Mouse (Mus musculus): Measurements from ENCODE around the gene Micall2. TPM values are rescaled to one million over a fixed set of nuclear protein-coding genes. Genes with fewer than 3 reads are reported as not detected.

Micall2 gene
- total RNA-seq, 2 experiments from 2014 or later, result 10.5 to 11.2 TPM

DNA sequence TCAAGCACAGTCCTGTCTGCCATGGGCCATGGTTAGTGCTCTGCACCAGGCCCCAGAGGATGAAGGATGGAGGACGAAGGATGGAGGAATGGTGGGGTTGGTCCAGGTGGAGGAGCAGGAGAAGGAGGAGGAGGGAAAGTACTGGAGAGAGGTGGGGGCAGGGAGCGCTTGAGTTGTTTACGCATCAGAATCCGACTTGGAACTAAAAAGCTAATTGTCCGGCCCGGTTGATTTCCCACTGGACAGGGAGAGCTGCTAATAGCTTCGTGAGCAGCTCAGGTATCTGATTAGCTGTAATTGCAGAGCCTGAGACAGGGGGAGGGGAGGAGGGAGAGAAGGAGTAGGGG lies 53.5 kb downstream of the Micall2 start:
- no peak for DNase-seq

- no peak for DNase-seq
Measured at GRCm38 (mm10) chr5:139681832-139682630, 54.1 kb downstream of the Micall2 start.

GRCm38 (mm10) chr5:139675707-139675967 lies 60.5 kb downstream of the Micall2 start:
- DNase-seq, result no peak

- DNase-seq, result no peak
Measured at GRCm38 (mm10) chr5:139674940-139675706, 61.0 kb downstream of the Micall2 start.

DNA sequence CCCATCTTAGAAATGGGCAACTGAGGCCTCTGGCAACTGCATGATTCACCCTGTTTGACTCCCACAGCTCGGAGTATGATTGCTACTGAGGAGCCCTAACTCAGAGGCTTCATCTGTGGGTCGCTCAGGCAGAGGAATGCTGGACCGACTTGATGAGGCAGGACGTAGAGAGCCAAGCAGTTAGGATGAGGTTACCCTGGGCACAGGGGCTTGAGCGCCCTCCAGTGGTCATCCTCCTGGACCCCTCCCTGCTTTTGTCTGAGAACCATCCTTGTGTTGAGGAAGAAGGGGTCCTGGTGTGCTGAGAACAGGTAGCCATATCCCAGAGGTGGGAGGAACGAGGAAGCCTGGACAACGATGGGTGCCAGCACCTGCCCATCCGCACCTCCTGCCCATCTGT lies 66.8 kb downstream of the Micall2 start:
- peak; percentile 30 to 34 for DNase-seq

DNA sequence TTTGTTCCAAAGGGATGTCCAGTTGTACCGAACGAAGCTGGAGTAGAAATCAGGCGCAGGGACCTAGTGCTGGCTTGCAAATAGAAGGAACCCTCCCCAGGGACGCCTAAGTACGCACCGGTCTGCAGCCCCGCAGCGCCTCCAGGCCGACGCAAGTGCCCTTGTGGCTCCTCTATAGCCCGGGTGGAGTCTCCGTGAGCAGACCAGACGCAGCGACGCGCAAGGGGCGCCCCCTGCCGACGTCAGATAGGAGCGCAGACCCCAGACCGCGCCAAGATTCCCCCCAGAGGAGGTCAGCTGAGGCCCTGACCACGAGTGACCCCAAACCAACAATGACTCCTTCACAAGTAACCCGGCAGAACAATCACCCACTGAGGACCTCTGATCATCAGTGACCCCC lies 67.6 kb downstream of the Micall2 start:
- DNase-seq, result peak; percentile 76 to 81

DNA sequence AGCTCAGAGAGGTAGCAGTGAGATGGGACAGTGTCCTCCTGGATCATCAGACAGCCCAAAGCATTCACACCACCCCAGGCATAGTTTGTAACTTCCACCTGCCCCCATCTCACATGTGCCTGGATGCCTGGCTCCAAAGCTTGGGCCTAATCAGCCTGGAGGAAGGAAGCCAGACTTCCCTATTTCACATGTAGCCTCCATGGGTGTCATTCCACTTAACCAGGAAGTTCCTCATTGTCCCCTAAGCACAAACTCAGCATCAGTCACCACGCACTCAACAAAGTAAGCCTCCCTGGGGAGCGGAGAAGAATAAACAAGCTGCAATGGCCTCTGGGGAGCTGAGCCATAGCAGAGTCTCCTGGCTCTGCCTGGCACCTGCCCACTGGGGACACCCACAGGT lies 69.6 kb downstream of the Micall2 start:
- no peak for DNase-seq

DNA sequence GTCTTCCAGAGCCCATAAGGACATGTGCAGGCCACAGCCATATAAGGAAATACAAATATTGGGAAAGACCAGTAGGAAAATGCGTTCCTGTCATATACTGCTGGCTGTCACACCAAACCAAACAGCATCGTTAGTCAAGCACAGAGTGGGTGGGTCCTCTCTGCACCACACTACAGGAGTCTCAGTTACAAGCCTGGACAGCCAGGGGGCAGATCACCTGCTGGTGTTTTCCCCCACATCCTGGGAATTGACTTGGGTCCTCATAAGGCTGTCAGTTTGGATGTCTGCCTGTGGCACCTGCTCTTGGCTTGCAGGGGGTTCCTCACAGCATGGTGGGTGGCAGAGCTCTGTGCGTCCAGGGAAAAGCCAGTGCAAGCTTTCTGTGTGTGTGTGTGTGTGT lies 70.8 kb downstream of the Micall2 start:
- no peak for DNase-seq

- DNase-seq, result no peak
Measured at GRCm38 (mm10) chr5:139661713-139662112, 74.4 kb downstream of the Micall2 start.

DNA sequence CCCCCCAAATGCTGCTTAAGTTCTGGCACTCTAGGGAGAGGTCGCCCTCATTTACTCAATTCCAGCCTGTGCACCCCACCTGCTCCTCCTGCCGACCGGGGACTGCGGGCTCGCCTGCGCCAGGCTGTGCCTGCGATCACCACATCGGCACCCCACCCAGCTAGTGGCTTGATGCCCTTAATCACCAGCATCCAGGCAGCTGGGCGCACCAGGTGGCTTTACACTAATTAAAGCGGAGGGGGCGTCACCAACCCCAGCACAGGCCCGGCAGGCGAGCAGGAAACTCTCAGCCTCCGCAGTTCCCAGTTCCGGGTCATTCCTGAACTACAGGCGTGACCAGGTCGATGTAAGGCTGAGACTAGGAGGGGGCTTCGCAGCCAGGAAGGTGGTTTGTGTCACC lies 76.8 kb downstream of the Micall2 start:
- DNase-seq, result no peak

DNA sequence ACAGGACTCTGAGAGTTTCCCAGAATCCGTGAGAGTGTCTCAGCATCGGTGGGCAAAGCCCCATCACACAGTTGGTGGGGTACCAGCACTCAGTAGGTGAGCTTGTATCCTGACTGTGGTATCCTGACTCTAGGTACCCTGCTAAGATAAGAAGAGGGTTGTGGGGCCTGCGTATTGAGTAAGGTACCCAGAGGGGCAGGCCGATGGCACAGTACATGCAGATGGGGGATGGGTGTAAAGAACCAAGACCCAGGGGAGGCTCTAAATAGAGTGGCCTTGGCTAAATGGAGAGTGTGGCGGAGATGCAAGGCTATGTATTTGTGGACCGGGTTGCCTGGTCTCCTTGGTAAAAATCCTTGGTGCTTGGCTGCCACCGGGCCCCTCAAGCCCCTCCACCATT lies 77.3 kb downstream of the Micall2 start:
- DNase-seq, result no peak

DNA sequence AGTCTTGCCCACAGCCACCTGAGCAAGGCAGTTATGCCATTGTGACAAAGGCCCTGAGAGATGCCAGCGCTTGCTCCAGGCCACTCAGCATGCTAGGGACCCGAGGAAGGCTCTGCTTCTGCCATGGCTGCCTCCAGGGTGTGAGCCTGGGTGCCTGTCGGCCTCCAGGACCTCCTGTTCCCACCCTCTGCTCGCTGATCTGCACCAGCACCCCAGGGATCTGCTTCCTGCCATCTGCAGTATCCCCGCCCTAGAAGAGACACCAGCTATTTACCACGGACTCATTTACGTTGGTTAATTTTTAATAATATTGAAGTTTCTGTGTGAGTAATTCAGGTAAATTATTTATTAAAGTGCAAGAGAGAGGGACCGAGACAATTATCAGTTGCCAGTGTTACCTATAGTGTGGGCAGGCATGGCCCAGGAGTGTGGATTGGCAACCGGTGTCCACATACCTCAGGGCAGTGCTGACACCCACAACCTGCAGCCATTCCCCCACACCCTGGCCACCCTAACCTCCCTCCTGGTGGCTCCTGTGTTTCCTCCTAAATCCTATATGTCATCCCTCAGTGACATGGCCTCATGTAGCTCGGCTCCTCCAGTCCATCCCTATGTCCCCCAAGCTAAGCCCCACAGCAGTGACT lies 78.1 kb downstream of the Micall2 start:
- DNase-seq, result no peak

Small RNAs within 50 kb of the gene (microRNA-seq; reads per million reads assigned to microRNA genes)
- not detected for gene Mir7037

Other genes starting within 250 kb of the Micall2 start
- not detected for gene Uncx, start 192.8 kb downstream of the Micall2 start, total RNA-seq (2021)
- 10 to 100 TPM; 51.3 to 54.3 TPM for gene Ints1, start 39.3 kb upstream of the Micall2 start, total RNA-seq (2021)
- 10 to 100 TPM; 31.2 to 45.8 TPM for gene Mafk, start 55.2 kb upstream of the Micall2 start, total RNA-seq (2021)
- under 1 TPM; 0.20 to 0.23 TPM for gene Tmem184a, start 83.6 kb upstream of the Micall2 start, total RNA-seq (2021)
- not detected for gene Gm26938, start 90.1 kb upstream of the Micall2 start, total RNA-seq (2021)
- gene Psmg3, start 90.5 kb upstream of the Micall2 start, total RNA-seq (2021), result 10 to 100 TPM; 21.6 to 22.7 TPM
- 10 to 100 TPM in 1 of 2 experiments, under 1 TPM in 1; 0.46 to 20.1 TPM for gene Elfn1, start 171.6 kb upstream of the Micall2 start, total RNA-seq (2021)